Mouse (Mus musculus) gastrocnemius, adult 18-20 months (tissue): Measurements from ENCODE around the gene Pld5. TPM values are rescaled to one million over a fixed set of nuclear protein-coding genes. Genes with fewer than 3 reads are reported as not detected.
"Not testable (repeated sequence)": the region's sequence is repeated elsewhere in the genome, so short reads cannot be mapped to it uniquely, and the experiment has no call there.

Source experiments
- DNase-seq: peaks from one replicate; pipeline ENCODE4 v3.0.0; 2021; ENCODE audit warnings: low spot score
- total RNA-seq, 2 experiments: library from RNA; stranded (reverse); gene quantifications; 2 replicates each; pipeline ENCODE4 v1.2.3; 2021

Gene Pld5
- total RNA-seq, 2 experiments from 2014 or later = 3.2 to 4.6 TPM

- DNase-seq = no peak
These were observed 228.7 kb downstream of the Pld5 start for GRCm38 (mm10) chr1:176046375-176046774.

GRCm38 (mm10) chr1:176043056-176043455 is 232.1 kb downstream of the Pld5 start:
- DNase-seq = no peak

- no peak for DNase-seq
These were observed 235.2 kb downstream of the Pld5 start for GRCm38 (mm10) chr1:176039923-176040322.

- DNase-seq = no peak
These were observed 239.1 kb downstream of the Pld5 start for GRCm38 (mm10) chr1:176036028-176036427.

- DNase-seq = no peak
These were observed 240.4 kb downstream of the Pld5 start for GRCm38 (mm10) chr1:176034699-176035098.

GRCm38 (mm10) chr1:176033698-176034097 is 241.4 kb downstream of the Pld5 start:
- DNase-seq = no peak

GRCm38 (mm10) chr1:176029063-176029462 is 246.0 kb downstream of the Pld5 start:
- DNase-seq = no peak

GRCm38 (mm10) chr1:176028397-176028796 is 246.7 kb downstream of the Pld5 start:
- DNase-seq = no peak

GRCm38 (mm10) chr1:176024501-176024900 is 250.6 kb downstream of the Pld5 start:
- DNase-seq = no peak

GRCm38 (mm10) chr1:176018523-176018922 is 256.6 kb downstream of the Pld5 start:
- no peak for DNase-seq

GRCm38 (mm10) chr1:176016076-176016475 is 259.0 kb downstream of the Pld5 start:
- no peak for DNase-seq

GRCm38 (mm10) chr1:176013497-176014268 is 261.4 kb downstream of the Pld5 start:
- DNase-seq = no peak

GRCm38 (mm10) chr1:176011535-176011934 is 263.6 kb downstream of the Pld5 start:
- DNase-seq = no peak

- DNase-seq = no peak
These were observed 264.0 kb downstream of the Pld5 start for GRCm38 (mm10) chr1:176011072-176011471.

- no peak for DNase-seq
These were observed 266.7 kb downstream of the Pld5 start for GRCm38 (mm10) chr1:176008411-176008810.

- no peak for DNase-seq
These were observed 274.5 kb downstream of the Pld5 start for GRCm38 (mm10) chr1:176000599-176000998.

- DNase-seq = no peak
These were observed 277.9 kb downstream of the Pld5 start for GRCm38 (mm10) chr1:175997076-175997651.

GRCm38 (mm10) chr1:175988912-175989311 is 286.2 kb downstream of the Pld5 start:
- DNase-seq = no peak

- no peak for DNase-seq
These were observed 286.7 kb downstream of the Pld5 start for GRCm38 (mm10) chr1:175988448-175988847.

GRCm38 (mm10) chr1:175979014-175979413 is 296.1 kb downstream of the Pld5 start, which contains the start of gene Rbm8a2:
TSS of gene Rbm8a2 (minus strand) at chr1:175979114.
- DNase-seq = not testable (repeated sequence)

GRCm38 (mm10) chr1:175970710-175971109 is 304.4 kb downstream of the Pld5 start:
- DNase-seq = no peak

- no peak for DNase-seq
These were observed 307.9 kb downstream of the Pld5 start for GRCm38 (mm10) chr1:175967004-175967745.
